Mouse (Mus musculus) erythroblast, embryonic 14.5 days (primary cell): Measurements from ENCODE around the gene Hpcal1. TPM values are rescaled to one million over a fixed set of nuclear protein-coding genes. Genes with fewer than 3 reads are reported as not detected.
A peak's percentile ranks its signal among the peaks of the same experiment; 100 is the strongest.

Source experiments
- H3K27me3 ChIP-seq: 2 replicates; pipeline ENCODE4 v1.6.1; 2012; ENCODE audit warnings: inconsistent platforms; ENCODE audit not compliant: control insufficient read depth
- H3K36me3 ChIP-seq: 2 replicates; pipeline ENCODE4 v1.6.1; 2012; ENCODE audit warnings: mild to moderate bottlenecking, inconsistent platforms; ENCODE audit not compliant: control insufficient read depth
- H3K4me1 ChIP-seq: 2 replicates; pipeline ENCODE4 v1.6.1; 2012; ENCODE audit warnings: inconsistent platforms; ENCODE audit not compliant: control insufficient read depth
- H3K4me3 ChIP-seq: replicated peaks from 2 replicates; pipeline ENCODE3; 2012; ENCODE audit warnings: moderate library complexity, mild to moderate bottlenecking, inconsistent platforms
- H3K9me3 ChIP-seq: 2 replicates; pipeline ENCODE4 v1.6.1; 2012; ENCODE audit warnings: low read length, inconsistent platforms, mixed read lengths; ENCODE audit not compliant: control insufficient read depth
- GATA1 ChIP-seq: IDR thresholded peaks from 2 replicates; pipeline ENCODE4 v1.6.1; 2012; ENCODE audit warnings: low read length, inconsistent platforms, mixed read lengths
- TAL1 ChIP-seq: IDR thresholded peaks from 3 replicates; pipeline ENCODE4 v1.6.1; 2012; ENCODE audit warnings: low read length, inconsistent platforms, mixed read lengths
- polyA plus RNA-seq: library from polyadenylated mRNA; stranded (reverse); fragments of >175 nt; gene quantifications from 2 replicates; pipeline ENCODE4 v1.2.3, GENCODE M21; 2012

Hpcal1 gene
- 0.07 and 0.10 TPM in 2 replicates for polyA plus RNA-seq

GRCm38 (mm10) chr12:17690564-17691281 is at the start of gene Hpcal1:
Gene Hpcal1 (plus strand): TSS chr12:17690856.
- Histone ChIP-seq H3K9me3 (peaks cover 2% of the 10 kb centered on the region; the same call in 1 of the 2 replicates), H3K27me3 (peaks cover 40% of the 10 kb centered on the region), H3K36me3 (no peaks in the 10 kb centered on the region), H3K4me1 (peaks cover 21% of the 10 kb centered on the region), H3K4me3 (peak within 1 kb of the TSS; percentile 67)
- TF ChIP-seq GATA1 (no peak), TAL1 (no peak)

- Histone ChIP-seq H3K9me3 (no peaks in the 10 kb centered on the region), H3K4me3 (no peak overlapping the region), H3K27me3 (no peaks in the 10 kb centered on the region), H3K4me1 (no peaks in the 10 kb centered on the region), H3K36me3 (no peaks in the 10 kb centered on the region)
- no peak for TF ChIP-seq GATA1
- TF ChIP-seq TAL1: no peak
These were observed 49.4 kb upstream of the Hpcal1 start for GRCm38 (mm10) chr12:17641269-17641668.

- Histone ChIP-seq H3K9me3 (no peaks in the 10 kb centered on the region), H3K36me3 (no peaks in the 10 kb centered on the region), H3K27me3 (no peaks in the 10 kb centered on the region), H3K4me3 (no peak overlapping the region), H3K4me1 (no peaks in the 10 kb centered on the region)
- no peak for TF ChIP-seq GATA1
These were observed 46.1 kb upstream of the Hpcal1 start for GRCm38 (mm10) chr12:17644385-17645222.

GRCm38 (mm10) chr12:17646457-17646856 is 44.2 kb upstream of the Hpcal1 start:
- H3K27me3 ChIP-seq: no peaks in the 10 kb centered on the region
- TF ChIP-seq TAL1 (no peak), GATA1 (no peak)
- H3K4me1 ChIP-seq: no peaks in the 10 kb centered on the region
- no peaks in the 10 kb centered on the region for H3K36me3 ChIP-seq
- H3K4me3 ChIP-seq: no peak overlapping the region
- no peaks in the 10 kb centered on the region for H3K9me3 ChIP-seq

GRCm38 (mm10) chr12:17651223-17652095 is 39.2 kb upstream of the Hpcal1 start:
- no peaks in the 10 kb centered on the region for H3K27me3 ChIP-seq
- H3K36me3 ChIP-seq: no peaks in the 10 kb centered on the region
- no peak overlapping the region for H3K4me3 ChIP-seq
- H3K4me1 ChIP-seq: no peaks in the 10 kb centered on the region
- TF ChIP-seq TAL1 (no peak), GATA1 (no peak)
- peaks cover 2% of the 10 kb centered on the region; the same call in 1 of the 2 replicates for H3K9me3 ChIP-seq

GRCm38 (mm10) chr12:17652216-17653050 is 38.2 kb upstream of the Hpcal1 start:
- no peaks in the 10 kb centered on the region for H3K36me3 ChIP-seq
- TF ChIP-seq GATA1 (no peak), TAL1 (no peak)
- no peak overlapping the region for H3K4me3 ChIP-seq
- no peaks in the 10 kb centered on the region for H3K4me1 ChIP-seq
- peaks cover 2% of the 10 kb centered on the region; the same call in 1 of the 2 replicates for H3K9me3 ChIP-seq
- H3K27me3 ChIP-seq: no peaks in the 10 kb centered on the region

- no peak overlapping the region for H3K4me3 ChIP-seq
- peaks cover 2% of the 10 kb centered on the region; the same call in 1 of the 2 replicates for H3K9me3 ChIP-seq
- no peaks in the 10 kb centered on the region for H3K36me3 ChIP-seq
- H3K27me3 ChIP-seq: no peaks in the 10 kb centered on the region
- H3K4me1 ChIP-seq: no peaks in the 10 kb centered on the region
- TF ChIP-seq GATA1: no peak
- TF ChIP-seq TAL1: no peak
These were observed 37.4 kb upstream of the Hpcal1 start for GRCm38 (mm10) chr12:17653051-17653783.
